Mouse (Mus musculus) liver, embryonic 14 days (tissue): ENCODE measurements around the gene Vcpkmt. TPM values are rescaled to one million over a fixed set of nuclear protein-coding genes. Genes with fewer than 3 reads are reported as not detected.

ENCODE experiments used
- polyA plus RNA-seq: library from polyadenylated mRNA; depleted of rRNA; stranded (reverse); fragments of >200 nt; gene quantifications from 2 replicates; pipeline ENCODE4 v1.2.3, GENCODE M21; 2012; rRNA removed

The Vcpkmt gene
- 7.5 and 7.6 TPM in 2 replicates for polyA plus RNA-seq

DNA sequence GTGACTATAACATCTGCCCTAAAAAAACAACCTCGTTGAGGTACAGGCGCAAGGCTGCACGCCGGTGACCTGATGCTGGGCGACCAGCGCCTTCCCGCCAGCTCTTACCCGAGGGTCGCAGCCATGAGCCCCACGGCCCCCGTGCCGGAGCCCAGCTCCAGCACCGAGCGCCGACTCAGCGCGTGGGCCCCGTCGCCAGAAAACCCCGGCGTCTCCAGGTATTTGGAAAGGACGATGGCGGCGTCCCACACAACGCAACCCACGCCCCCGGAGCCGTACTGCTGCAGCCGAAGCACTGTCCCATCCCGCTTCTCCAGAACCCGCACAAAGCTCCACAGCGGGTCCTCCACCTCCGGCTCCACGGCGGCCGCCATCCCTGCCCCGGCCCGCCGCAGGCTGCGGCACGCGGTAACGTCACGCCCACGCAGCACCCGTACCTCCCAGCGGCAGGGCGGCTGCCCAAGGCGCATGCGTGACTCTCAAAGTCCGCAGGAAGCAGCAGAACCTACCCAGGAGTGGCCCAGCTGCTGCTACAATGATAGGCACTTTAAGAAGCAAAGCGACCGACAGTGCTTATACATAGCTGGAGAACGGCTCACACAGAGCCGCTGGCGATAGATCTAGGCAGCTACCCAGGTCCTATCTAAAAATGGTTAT is at the start of gene Vcpkmt:
Vcpkmt (minus strand) TSS at position 416 of the 657 bp plus-strand sequence.

Other genes starting within 250 kb of the Vcpkmt start
- 12.4 and 13.3 TPM in 2 replicates for gene Nemf, start 225.9 kb downstream of the Vcpkmt start, polyA plus RNA-seq
- 39.8 and 46.5 TPM in 2 replicates for gene Arf6, start 210.9 kb downstream of the Vcpkmt start, polyA plus RNA-seq
- gene Gm9887, start 210.6 kb downstream of the Vcpkmt start, polyA plus RNA-seq, result 0.15 and 0.16 TPM in 2 replicates
- 7.2 and 8.4 TPM in 2 replicates for gene Sos2, start 98.8 kb upstream of the Vcpkmt start, polyA plus RNA-seq
- 8.5 and 9.4 TPM in 2 replicates for gene L2hgdh, start 141.8 kb upstream of the Vcpkmt start, polyA plus RNA-seq
- 11.6 and 13.0 TPM in 2 replicates for gene Atp5s, start 141.9 kb upstream of the Vcpkmt start, polyA plus RNA-seq
- gene Cdkl1, start 208.2 kb upstream of the Vcpkmt start, polyA plus RNA-seq, result 0.61 and 1.3 TPM in 2 replicates